Mouse (Mus musculus): ENCODE data around the gene Ccl22.
A peak's percentile ranks its signal among the peaks of the same experiment; 100 is the strongest.

Ccl22 gene

GRCm38 (mm10) chr8:94734735-94735350 is 10.5 kb upstream of the Ccl22 start:
- no peak for DNase-seq (ENCODE audit: low spot score in 2 of 2)

GRCm38 (mm10) chr8:94735426-94736094 is 9.8 kb upstream of the Ccl22 start:
- DNase-seq (ENCODE audit: low spot score in 2 of 2) = no peak

GRCm38 (mm10) chr8:94739829-94740228 is 5.6 kb upstream of the Ccl22 start:
- DNase-seq (ENCODE audit: low spot score in 2 of 2) = no peak

GRCm38 (mm10) chr8:94740591-94740990 is 4.8 kb upstream of the Ccl22 start:
- DNase-seq (ENCODE audit: low spot score in 2 of 2) = no peak

GRCm38 (mm10) chr8:94741726-94742125 is 3.7 kb upstream of the Ccl22 start:
- DNase-seq (ENCODE audit: low spot score in 2 of 2) = no peak

GRCm38 (mm10) chr8:94744484-94744883 is 906 bp upstream of the Ccl22 start:
- no peak for DNase-seq (ENCODE audit: low spot score in 2 of 2)

- DNase-seq (ENCODE audit: low spot score in 2 of 2) = no peak
Observed at GRCm38 (mm10) chr8:94744972-94745371, 418 bp upstream of the Ccl22 start.

- DNase-seq (ENCODE audit: low spot score in 2 of 2) = no peak
Observed at GRCm38 (mm10) chr8:94746832-94747231, 1.4 kb downstream of the Ccl22 start.

- DNase-seq (ENCODE audit: low spot score in 2 of 2) = no peak
Observed at GRCm38 (mm10) chr8:94748363-94748762, 3.0 kb downstream of the Ccl22 start.

GRCm38 (mm10) chr8:94749942-94750341 is 4.6 kb downstream of the Ccl22 start:
- DNase-seq (ENCODE audit: low spot score in 2 of 2) = no peak

GRCm38 (mm10) chr8:94751023-94751849 is 5.8 kb downstream of the Ccl22 start:
- DNase-seq (ENCODE audit: low spot score in 2 of 2) = no peak

- no peak for DNase-seq (ENCODE audit: low spot score in 2 of 2)
Observed at GRCm38 (mm10) chr8:94754006-94754405, 8.6 kb downstream of the Ccl22 start.

GRCm38 (mm10) chr8:94754486-94754885 is 9.1 kb downstream of the Ccl22 start:
- no peak for DNase-seq (ENCODE audit: low spot score in 2 of 2)

GRCm38 (mm10) chr8:94767035-94767434 is 21.6 kb downstream of the Ccl22 start:
- DNase-seq (ENCODE audit: low spot score in 2 of 2) = no peak

- peak in 1 of 2 experiments; percentile 51 for DNase-seq (ENCODE audit: low spot score in 2 of 2)
Observed at GRCm38 (mm10) chr8:94770945-94771344, 25.6 kb downstream of the Ccl22 start.

GRCm38 (mm10) chr8:94771941-94772670 is 26.7 kb downstream of the Ccl22 start, which contains the start of gene Cx3cl1:
TSS of gene Cx3cl1 (plus strand) at chr8:94772009.
- peak; percentile 55 to 59 for DNase-seq (ENCODE audit: low spot score in 2 of 2)

GRCm38 (mm10) chr8:94773048-94773447 is 27.7 kb downstream of the Ccl22 start:
- DNase-seq (ENCODE audit: low spot score in 2 of 2) = no peak

GRCm38 (mm10) chr8:94773700-94774171 is 28.3 kb downstream of the Ccl22 start:
- no peak for DNase-seq (ENCODE audit: low spot score in 2 of 2)

GRCm38 (mm10) chr8:94774601-94775000 is 29.2 kb downstream of the Ccl22 start:
- no peak for DNase-seq (ENCODE audit: low spot score in 2 of 2)

GRCm38 (mm10) chr8:94776346-94776745 is 31.0 kb downstream of the Ccl22 start:
- no peak for DNase-seq (ENCODE audit: low spot score in 2 of 2)

- no peak for DNase-seq (ENCODE audit: low spot score in 2 of 2)
Observed at GRCm38 (mm10) chr8:94778036-94778435, 32.6 kb downstream of the Ccl22 start.

GRCm38 (mm10) chr8:94778473-94778872 is 33.1 kb downstream of the Ccl22 start:
- DNase-seq (ENCODE audit: low spot score in 2 of 2) = no peak

Measured in cerebellum, postnatal 4 days (tissue).